Mouse (Mus musculus): Measurements from ENCODE around the gene Nphp3. TPM values are rescaled to one million over a fixed set of nuclear protein-coding genes. Genes with fewer than 3 reads are reported as not detected.

The Nphp3 gene
- polyA plus RNA-seq, 1 experiment, result 12.2 TPM

DNA sequence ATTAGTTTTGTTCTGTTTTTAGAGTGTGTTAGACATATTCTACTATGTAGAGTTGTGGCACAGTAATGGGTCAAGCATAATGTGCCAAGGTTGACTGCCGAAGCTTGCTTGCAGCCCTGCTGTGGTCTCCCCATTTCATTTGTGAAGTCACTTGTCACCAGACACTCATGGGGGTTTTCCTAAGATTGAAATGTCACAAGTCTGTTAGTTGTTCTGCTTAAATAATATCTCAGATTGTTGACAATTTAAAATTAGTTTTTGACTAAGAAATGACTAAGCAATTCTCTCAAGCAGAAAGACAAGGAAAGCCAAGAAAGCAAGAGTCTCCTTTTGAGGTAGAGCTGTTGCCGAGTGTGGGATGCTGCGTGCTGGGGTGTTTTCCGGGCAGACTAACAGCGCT, 90.6 kb downstream of the Nphp3 start:
- no peaks in the 10 kb centered on the region for H3K27me3 ChIP-seq (ENCODE audit: control insufficient read depth, insufficient read depth, low read length)
- no peaks in the 10 kb centered on the region for H3K4me1 ChIP-seq (ENCODE audit: control insufficient read depth, insufficient read depth, low read length)
- DNase-seq, result no peak
- 90% methylated on average over 5 of the region's 5 CpGs for WGBS
- no peak overlapping the region for H3K27ac ChIP-seq (ENCODE audit: insufficient read depth, low read length)
- TF ChIP-seq CTCF (IDR thresholded peaks at IDR 0.05; ENCODE audit: borderline replicate concordance, insufficient read depth, low read depth, low read length), result no peak
- TF ChIP-seq POLR2A (IDR thresholded peaks at IDR 0.05; ENCODE audit: borderline replicate concordance, insufficient read depth, low read length), result no peak
- no peak overlapping the region for H3K4me3 ChIP-seq (replicated peaks; ENCODE audit: insufficient read depth, low read depth, low read length)

Other genes starting within 250 kb of the Nphp3 start
- gene Tmem108, start 240.7 kb upstream of the Nphp3 start, polyA plus RNA-seq (2012; rRNA removed), result 32.3 and 37.8 TPM in 2 replicates
- not detected in 2 replicates for gene Gm28305, start 38.1 kb downstream of the Nphp3 start, polyA plus RNA-seq (2012; rRNA removed)
- gene Uba5, start 60.6 kb downstream of the Nphp3 start, polyA plus RNA-seq (2012; rRNA removed), result 52.3 and 55.2 TPM in 2 replicates
- 28.1 and 29.7 TPM in 2 replicates for gene Acad11, start 60.8 kb downstream of the Nphp3 start, polyA plus RNA-seq (2012; rRNA removed)
- 2.8 and 4.2 TPM in 2 replicates for gene Ackr4, start 124.4 kb downstream of the Nphp3 start, polyA plus RNA-seq (2012; rRNA removed)